Mouse (Mus musculus): Measurements from ENCODE around the gene Ghr. TPM values are rescaled to one million over a fixed set of nuclear protein-coding genes. Genes with fewer than 3 reads are reported as not detected.

The Ghr gene
- polyA plus RNA-seq, 1 experiment = 7.6 TPM

- DNase-seq (ENCODE audit: low read depth) = no peak
- no peak for TF ChIP-seq POLR2A (IDR thresholded peaks at IDR 0.05; ENCODE audit: borderline replicate concordance, extremely low read depth, insufficient read depth, insufficient read length, poor library complexity, severe bottlenecking)
- no peak for TF ChIP-seq CTCF (IDR thresholded peaks at IDR 0.05; ENCODE audit: borderline replicate concordance, extremely low read depth, insufficient read depth, insufficient read length)
Observed at GRCm38 (mm10) chr15:3486691-3487090, 96.6 kb downstream of the Ghr start.

DNA sequence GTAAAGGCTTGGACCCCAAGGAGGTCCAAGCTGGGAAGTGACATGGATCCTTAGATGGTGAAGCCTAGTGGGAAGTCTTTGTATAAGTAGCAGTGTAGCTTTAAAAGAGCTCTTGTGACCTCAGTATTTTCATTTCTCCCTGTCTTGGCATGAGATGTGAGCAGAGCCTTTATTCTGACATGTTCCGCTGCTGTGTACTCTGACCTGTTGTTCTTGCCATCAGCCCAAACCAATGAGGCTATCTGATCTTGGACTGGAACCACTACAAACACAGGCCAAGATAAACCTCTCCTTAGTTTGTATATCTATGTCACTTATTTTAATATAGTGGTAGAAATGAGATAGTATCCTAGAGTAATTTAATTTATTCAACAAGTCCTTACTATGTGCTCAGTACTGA lies 97.9 kb downstream of the Ghr start:
- DNase-seq (ENCODE audit: low read depth) = no peak
- TF ChIP-seq POLR2A (IDR thresholded peaks at IDR 0.05; ENCODE audit: borderline replicate concordance, extremely low read depth, insufficient read depth, insufficient read length, poor library complexity, severe bottlenecking) (no peak), CTCF (IDR thresholded peaks at IDR 0.05; ENCODE audit: borderline replicate concordance, extremely low read depth, insufficient read depth, insufficient read length) (no peak)

GRCm38 (mm10) chr15:3483451-3483850 lies 99.8 kb downstream of the Ghr start:
- DNase-seq (ENCODE audit: low read depth) = no peak
- no peak for TF ChIP-seq CTCF (IDR thresholded peaks at IDR 0.05; ENCODE audit: borderline replicate concordance, extremely low read depth, insufficient read depth, insufficient read length)
- no peak for TF ChIP-seq POLR2A (IDR thresholded peaks at IDR 0.05; ENCODE audit: borderline replicate concordance, extremely low read depth, insufficient read depth, insufficient read length, poor library complexity, severe bottlenecking)

- TF ChIP-seq POLR2A (IDR thresholded peaks at IDR 0.05; ENCODE audit: borderline replicate concordance, extremely low read depth, insufficient read depth, insufficient read length, poor library complexity, severe bottlenecking) (no peak), CTCF (IDR thresholded peaks at IDR 0.05; ENCODE audit: borderline replicate concordance, extremely low read depth, insufficient read depth, insufficient read length) (no peak)
- no peak for DNase-seq (ENCODE audit: low read depth)
Observed at GRCm38 (mm10) chr15:3469230-3469629, 114.1 kb downstream of the Ghr start.

GRCm38 (mm10) chr15:3466608-3467007 lies 116.7 kb downstream of the Ghr start:
- no peak for TF ChIP-seq POLR2A (IDR thresholded peaks at IDR 0.05; ENCODE audit: borderline replicate concordance, extremely low read depth, insufficient read depth, insufficient read length, poor library complexity, severe bottlenecking)
- TF ChIP-seq CTCF (IDR thresholded peaks at IDR 0.05; ENCODE audit: borderline replicate concordance, extremely low read depth, insufficient read depth, insufficient read length) = no peak
- no peak for DNase-seq (ENCODE audit: low read depth)

DNA sequence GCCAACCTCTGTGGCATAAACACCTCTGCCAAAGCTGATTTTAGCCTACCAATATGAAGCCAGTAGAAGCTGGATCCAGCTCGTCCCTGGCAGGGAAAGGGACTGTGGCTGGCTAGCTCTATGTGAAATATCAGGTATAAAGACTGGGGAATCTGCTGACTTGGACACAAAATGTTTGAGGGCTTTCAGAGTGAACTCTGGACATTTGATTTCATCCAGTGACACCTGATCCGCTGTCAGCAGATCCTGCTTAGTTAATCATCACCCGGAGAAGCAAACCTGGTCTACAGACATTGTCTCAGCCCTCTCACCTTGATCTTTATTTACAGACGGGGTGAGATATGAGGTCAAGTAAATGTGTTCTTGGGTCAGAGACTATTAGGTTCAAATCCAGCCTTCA lies 118.5 kb downstream of the Ghr start:
- DNase-seq (ENCODE audit: low read depth) = no peak
- TF ChIP-seq POLR2A (IDR thresholded peaks at IDR 0.05; ENCODE audit: borderline replicate concordance, extremely low read depth, insufficient read depth, insufficient read length, poor library complexity, severe bottlenecking) = no peak

GRCm38 (mm10) chr15:3456543-3456942 lies 126.7 kb downstream of the Ghr start:
- DNase-seq (ENCODE audit: low read depth) = no peak
- TF ChIP-seq POLR2A (IDR thresholded peaks at IDR 0.05; ENCODE audit: borderline replicate concordance, extremely low read depth, insufficient read depth, insufficient read length, poor library complexity, severe bottlenecking) (no peak), CTCF (IDR thresholded peaks at IDR 0.05; ENCODE audit: borderline replicate concordance, extremely low read depth, insufficient read depth, insufficient read length) (no peak)

- TF ChIP-seq POLR2A (IDR thresholded peaks at IDR 0.05; ENCODE audit: borderline replicate concordance, extremely low read depth, insufficient read depth, insufficient read length, poor library complexity, severe bottlenecking) = no peak
- TF ChIP-seq CTCF (IDR thresholded peaks at IDR 0.05; ENCODE audit: borderline replicate concordance, extremely low read depth, insufficient read depth, insufficient read length) = no peak
- no peak for DNase-seq (ENCODE audit: low read depth)
Observed at GRCm38 (mm10) chr15:3455572-3455971, 127.7 kb downstream of the Ghr start.

DNA sequence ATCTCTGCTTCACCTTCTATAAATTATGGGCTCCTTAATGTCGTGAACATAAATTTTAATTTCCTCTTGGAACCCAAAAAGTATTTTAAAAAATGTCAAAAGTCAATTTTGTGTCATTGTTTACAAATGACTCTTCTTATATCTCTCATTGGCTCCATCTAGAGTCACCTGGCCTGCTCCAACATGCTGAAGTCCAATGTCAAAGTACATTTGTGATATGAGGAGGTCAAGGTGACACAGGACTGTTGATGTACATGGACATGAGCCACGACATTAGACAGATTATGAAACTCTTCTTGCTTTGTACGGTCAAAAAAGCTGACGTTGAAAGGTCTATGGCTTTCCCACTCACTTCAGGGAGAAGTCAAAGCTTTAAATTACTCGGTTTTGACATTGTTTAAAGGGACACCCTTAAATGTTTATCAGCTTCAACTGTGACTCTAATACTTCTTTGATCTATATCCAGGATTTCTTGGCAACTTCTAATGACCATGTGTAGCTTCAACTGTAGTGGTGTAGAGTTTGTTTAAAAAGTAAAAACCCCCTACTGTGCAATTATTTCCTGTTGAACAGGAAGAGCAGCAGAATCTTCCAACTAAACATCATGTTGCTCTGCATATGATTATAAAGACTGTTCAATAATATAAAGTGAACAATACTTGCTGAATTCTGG lies 131.1 kb downstream of the Ghr start:
- TF ChIP-seq CTCF (IDR thresholded peaks at IDR 0.05; ENCODE audit: borderline replicate concordance, extremely low read depth, insufficient read depth, insufficient read length) (no peak), POLR2A (IDR thresholded peaks at IDR 0.05; ENCODE audit: borderline replicate concordance, extremely low read depth, insufficient read depth, insufficient read length, poor library complexity, severe bottlenecking) (no peak)
- no peak for DNase-seq (ENCODE audit: low read depth)

GRCm38 (mm10) chr15:3449564-3449963 lies 133.7 kb downstream of the Ghr start:
- no peak for TF ChIP-seq CTCF (IDR thresholded peaks at IDR 0.05; ENCODE audit: borderline replicate concordance, extremely low read depth, insufficient read depth, insufficient read length)
- TF ChIP-seq POLR2A (IDR thresholded peaks at IDR 0.05; ENCODE audit: borderline replicate concordance, extremely low read depth, insufficient read depth, insufficient read length, poor library complexity, severe bottlenecking) = no peak
- no peak for DNase-seq (ENCODE audit: low read depth)

DNA sequence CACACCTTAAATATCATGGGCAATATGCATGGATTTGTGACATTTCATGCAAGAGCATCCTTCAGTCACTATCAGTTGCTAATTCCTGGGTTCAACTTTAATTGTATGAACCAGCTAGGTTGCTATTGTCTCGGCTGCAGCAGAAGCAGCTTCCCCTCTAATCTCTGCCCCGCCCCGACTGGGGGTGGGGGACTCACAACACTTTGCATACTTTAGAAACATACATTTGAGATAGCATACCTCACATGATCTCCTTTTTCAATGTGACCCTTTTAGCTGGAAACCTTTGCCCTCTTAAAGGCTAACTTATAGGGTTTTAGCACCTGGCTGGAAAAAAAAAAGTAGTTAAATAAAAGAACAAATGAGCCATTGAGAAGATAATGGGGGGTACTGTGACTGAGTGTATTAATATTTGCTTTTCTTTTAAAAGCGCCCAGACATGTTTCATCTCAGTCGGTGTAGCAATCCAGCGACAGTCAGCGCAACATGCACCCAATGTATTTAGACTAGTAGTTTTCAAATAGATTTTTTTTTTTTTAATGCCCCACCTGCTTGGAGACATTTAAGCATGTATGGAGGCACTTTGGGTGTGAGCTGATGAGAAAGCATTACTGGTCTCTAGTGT lies 137.9 kb downstream of the Ghr start:
- no peak for DNase-seq (ENCODE audit: low read depth)
- TF ChIP-seq CTCF (IDR thresholded peaks at IDR 0.05; ENCODE audit: borderline replicate concordance, extremely low read depth, insufficient read depth, insufficient read length) (no peak), POLR2A (IDR thresholded peaks at IDR 0.05; ENCODE audit: borderline replicate concordance, extremely low read depth, insufficient read depth, insufficient read length, poor library complexity, severe bottlenecking) (no peak)

DNA sequence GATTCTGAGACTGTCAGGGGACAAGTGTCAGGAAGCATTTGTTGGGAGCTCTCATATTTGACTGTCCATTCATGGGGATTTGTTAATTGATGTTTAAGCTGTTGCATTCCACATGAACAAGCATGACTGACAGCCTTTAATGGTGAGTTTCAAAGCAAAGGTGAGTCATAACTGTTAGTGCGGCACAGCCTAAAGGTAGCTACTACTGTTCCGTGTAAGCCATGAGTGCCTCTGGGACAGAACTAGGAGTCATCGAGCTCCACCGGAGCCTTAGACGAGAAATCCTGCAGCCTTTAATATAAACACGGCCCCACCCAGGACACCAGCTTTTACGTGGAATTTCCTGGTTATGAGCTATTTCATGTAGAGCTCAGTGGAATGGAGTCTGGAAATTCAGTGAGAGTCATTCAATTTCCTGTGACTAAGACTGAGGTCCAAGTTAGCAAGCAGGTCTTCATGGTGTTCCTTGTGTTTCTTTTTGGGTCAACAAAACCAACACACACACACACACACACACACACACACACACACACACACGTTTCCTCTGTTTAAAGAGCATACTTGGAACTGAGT lies 138.8 kb downstream of the Ghr start:
- DNase-seq (ENCODE audit: low read depth) = no peak
- no peak for TF ChIP-seq CTCF (IDR thresholded peaks at IDR 0.05; ENCODE audit: borderline replicate concordance, extremely low read depth, insufficient read depth, insufficient read length)

All from brain, embryonic 14.5 days (tissue).